Mouse (Mus musculus): ENCODE measurements around the gene Edf1.

The Edf1 gene

GRCm38 (mm10) chr2:25582466-25583119 lies 24.9 kb downstream of the Edf1 start:
- DNase-seq (ENCODE audit: low spot score): no peak

DNA sequence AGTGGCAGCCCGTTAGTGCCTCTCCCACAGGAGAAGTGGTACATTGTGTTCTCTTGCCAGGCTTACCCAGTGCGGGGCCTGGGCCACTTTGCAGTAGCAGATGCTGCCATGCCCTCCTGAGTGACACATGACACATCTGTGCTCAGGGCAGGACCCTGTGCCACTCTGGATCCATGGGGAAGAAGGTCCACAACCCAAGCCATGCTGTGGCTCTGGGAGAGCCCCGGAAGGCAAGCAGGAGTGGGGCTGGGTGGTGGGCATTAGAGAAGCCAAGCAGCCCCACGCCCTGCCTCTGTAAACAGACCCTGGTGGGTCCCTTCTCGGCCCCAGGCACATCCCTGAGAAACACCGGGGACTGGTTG lies 25.5 kb downstream of the Edf1 start:
- DNase-seq (ENCODE audit: low spot score): no peak

DNA sequence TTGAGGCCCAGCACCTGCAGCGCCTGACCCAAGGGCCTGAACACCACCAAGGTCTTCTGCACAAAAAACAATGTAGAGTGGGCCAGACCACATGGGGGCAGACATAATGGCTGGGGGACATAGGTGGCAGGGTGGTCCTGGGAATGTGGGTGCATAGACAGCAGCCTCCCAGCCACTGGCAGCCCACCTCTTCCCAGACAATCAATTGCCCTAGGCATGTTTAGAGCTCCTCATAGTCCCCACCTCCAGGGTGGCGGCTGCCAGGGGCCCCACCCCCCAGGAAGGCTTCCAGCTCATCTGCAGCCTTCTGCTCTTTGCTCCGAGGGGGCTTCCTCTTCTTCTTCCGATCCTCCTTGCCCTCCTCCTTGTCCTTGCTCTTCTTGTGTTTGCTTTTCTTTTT lies 25.9 kb downstream of the Edf1 start:
- DNase-seq (ENCODE audit: low spot score): no peak

DNA sequence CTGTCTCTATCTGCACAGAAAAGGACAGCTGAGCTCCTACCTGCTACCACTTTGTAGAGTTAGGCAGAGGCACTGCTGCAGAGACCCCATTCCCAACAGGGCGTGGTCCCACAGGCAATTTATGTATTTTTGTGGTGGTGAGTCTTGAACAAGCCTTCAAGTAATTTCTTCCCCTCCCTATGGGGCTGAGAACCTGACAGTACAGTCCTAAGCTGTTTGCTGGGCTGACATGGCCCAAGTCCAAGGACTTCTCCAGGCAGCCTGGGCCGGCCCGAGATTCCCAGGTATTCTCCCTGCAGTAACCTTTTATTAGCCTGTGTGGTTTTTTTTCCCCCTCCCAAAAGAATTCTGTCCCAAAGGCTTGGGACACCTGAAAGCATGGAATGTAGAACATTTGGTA lies 26.5 kb downstream of the Edf1 start:
- no peak for DNase-seq (ENCODE audit: low spot score)

DNA sequence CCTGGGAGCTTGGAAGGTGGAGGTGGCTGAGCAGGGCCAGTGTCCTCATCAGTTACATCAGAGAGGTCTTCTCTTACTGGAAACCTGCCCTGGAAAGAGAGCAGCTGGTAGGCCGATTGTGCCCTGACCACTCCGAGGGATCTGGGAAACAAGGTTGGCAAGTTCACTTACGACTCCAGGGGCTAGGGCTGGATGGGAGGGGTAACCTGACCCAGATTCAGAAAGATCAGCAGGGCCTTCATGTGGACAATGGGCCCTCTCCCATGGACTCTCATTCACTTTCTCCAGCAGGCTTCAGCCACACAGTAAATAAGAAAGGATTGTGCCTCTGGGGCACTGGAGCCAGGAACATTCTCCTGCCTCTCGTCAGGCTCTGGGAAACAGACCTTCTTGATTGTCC lies 27.2 kb downstream of the Edf1 start:
- DNase-seq (ENCODE audit: low spot score): no peak

- DNase-seq (ENCODE audit: low spot score): no peak
These were observed 28.0 kb downstream of the Edf1 start for GRCm38 (mm10) chr2:25585601-25586000.

DNA sequence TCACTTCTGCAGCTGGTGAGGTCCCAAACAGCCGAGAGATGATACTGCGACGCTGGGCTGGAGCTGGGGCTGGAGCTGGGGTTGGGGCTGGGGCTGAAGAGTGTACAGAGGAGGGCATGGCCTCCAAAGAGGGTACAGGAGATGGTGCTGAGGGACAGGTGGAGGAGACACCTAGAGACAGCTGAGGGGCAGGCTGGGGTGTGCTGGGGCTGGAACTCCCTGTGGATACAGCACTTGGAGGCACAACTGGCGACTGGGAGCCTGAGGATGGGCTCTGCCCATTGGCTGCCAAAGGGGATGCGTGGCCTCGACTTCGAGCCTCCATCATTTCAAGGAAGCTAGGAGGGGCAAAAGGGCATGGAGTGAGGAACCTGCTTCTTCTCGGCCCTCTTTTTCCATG lies 29.6 kb downstream of the Edf1 start:
- DNase-seq (ENCODE audit: low spot score): no peak

GRCm38 (mm10) chr2:25588227-25588907 lies 30.7 kb downstream of the Edf1 start:
- DNase-seq (ENCODE audit: low spot score): no peak

DNA sequence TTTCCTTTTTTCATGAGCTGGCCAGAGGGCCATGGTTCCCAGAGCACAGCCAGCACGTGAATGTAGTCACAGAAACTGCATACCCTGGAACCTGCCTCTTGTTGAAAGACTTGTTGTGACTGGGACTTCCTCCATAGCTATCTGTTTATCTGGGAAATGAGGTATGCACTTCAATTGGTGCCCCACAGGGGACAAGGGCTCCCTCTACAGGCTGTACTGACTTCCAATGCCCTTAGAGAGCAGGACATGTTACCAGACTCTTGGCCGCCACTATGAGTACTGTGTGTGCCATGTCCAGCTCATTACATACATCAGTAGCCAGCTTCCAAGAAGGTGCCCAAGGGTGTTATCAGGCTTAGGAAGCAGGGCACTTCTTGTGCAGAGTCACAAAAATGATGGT lies 34.2 kb downstream of the Edf1 start:
- no peak for DNase-seq (ENCODE audit: low spot score)

DNA sequence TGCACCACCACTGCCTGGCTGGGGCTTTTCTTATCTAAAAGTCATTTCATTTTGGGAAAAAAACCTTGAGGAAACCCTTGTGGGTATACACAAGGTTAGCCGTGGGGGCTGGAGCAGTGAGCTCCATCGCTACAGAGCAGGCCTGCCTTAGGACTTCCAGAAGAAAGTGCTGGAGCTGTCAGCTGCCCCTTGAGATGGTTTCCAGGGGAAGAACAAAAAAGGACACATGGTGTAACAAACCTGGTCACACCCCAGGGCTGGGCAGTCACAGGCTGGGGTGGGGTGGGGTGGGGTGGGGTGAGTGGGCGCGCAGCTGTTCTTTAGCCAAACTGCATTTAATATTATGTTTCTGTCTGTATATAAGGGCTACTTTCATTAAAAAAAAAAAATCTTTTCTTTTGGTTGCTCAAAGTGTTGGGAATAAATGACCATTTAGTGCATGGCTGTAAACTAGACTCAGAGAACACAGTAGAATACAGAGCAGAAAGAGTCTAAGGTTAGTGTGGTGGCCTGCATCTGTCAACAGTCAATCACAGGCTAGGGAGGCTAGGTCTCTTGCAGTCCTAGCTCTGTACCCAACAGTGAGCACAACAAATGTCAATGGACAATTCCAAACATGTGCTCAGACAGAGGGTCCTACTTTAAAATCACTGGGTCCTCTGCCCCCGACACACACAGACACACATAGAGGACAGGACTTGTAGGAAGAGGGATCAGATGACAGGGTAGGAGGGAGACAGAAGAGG lies 39.3 kb downstream of the Edf1 start:
- DNase-seq (ENCODE audit: low spot score): no peak

- no peak for DNase-seq (ENCODE audit: low spot score)
These were observed 41.1 kb downstream of the Edf1 start for GRCm38 (mm10) chr2:25598749-25599148.

GRCm38 (mm10) chr2:25600037-25600436 lies 42.4 kb downstream of the Edf1 start:
- no peak for DNase-seq (ENCODE audit: low spot score)

DNA sequence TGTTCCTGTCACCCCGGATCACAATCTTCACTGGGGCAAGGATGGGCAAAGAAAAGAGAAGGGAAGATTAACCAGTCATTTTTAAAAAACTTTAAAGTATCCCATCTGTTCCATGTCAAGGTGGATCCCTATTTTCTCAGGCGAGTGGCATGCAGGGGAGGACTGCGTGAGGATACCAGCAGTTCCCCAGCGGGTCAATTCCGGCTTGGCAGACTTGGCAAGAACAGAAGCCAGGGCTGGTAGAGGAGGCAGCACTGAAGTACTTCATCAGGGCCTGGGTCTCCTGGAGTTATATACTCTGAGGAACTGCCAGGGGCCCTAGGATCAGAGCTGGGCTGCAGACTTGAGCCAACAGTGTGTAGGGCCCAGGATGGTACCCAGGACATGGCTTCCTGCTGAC lies 44.9 kb downstream of the Edf1 start:
- no peak for DNase-seq (ENCODE audit: low spot score)

DNA sequence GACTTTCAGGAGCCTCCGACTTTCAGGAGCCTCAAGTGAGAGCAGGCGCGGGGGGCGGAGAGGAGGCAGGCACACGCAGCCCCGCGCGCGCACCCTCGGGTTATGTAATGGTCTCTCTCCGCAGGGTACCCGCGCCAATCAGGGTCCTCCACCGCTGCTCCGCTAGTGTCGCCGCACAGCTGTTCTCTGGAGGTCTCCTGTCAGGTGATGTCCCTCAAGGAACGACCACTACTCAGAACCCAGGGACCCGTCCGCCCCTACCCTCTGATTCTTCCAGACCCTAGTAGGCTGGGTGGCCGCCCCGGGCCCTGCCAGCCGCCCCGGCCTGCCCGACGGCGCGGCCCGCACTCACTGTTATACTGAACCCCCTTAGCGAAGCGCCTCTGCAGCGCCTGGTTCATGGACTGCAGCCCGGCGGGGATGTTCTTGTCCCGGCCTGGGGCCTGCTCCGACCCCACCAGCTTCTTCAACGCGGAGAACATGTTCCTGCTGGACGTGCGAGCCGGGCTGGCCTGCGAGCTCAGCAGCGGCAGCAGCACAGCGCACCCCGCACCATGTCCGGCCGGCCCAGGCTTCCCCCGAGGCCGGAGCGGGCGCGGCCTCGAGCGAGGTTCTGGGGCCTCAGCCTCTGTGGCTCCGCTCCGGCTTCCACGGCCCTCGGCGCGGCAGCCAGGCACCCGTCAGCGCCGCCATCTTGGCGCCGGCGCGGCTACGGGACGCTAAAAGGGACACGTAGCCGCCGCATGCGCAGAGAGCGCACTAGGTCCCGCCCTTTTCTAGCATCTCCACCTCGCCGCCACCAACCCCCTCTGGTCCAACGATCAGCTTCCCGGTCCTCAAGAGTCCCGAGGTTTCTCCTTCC lies 50.3 kb downstream of the Edf1 start, which contains the start of gene Rabl6:
Rabl6 (minus strand) TSS at position 761 of the 862 bp plus-strand sequence.
- DNase-seq (ENCODE audit: low spot score): peak; percentile 91

- peak; percentile 37 for DNase-seq (ENCODE audit: low spot score)
These were observed 51.0 kb downstream of the Edf1 start for GRCm38 (mm10) chr2:25608671-25609070.
